Mouse (Mus musculus): ENCODE results near the gene Olfr1394. TPM values are rescaled to one million over a fixed set of nuclear protein-coding genes. Genes with fewer than 3 reads are reported as not detected.

Gene Olfr1394
- polyA plus RNA-seq, 1 experiment from 2014 or later = not detected

- H3K27ac ChIP-seq (ENCODE audit: low read depth, low read length) = no peak overlapping the region
- no peaks in the 10 kb centered on the region for H3K27me3 ChIP-seq (ENCODE audit: control insufficient read depth, insufficient read depth, low read length)
- DNase-seq (ENCODE audit: low spot score) (no peak), ATAC-seq (replicated peaks; ENCODE audit: low FRiP score) (no peak)
- peaks cover 4% of the 10 kb centered on the region for H3K4me1 ChIP-seq (replicated peaks; ENCODE audit: control insufficient read depth, insufficient read depth, low read length)
- no peaks in the 10 kb centered on the region for H3K36me3 ChIP-seq (ENCODE audit: control insufficient read depth, insufficient read depth, low read length)
- H3K9me3 ChIP-seq (ENCODE audit: control insufficient read depth, low read length) = no peaks in the 10 kb centered on the region
- no peak overlapping the region for H3K4me3 ChIP-seq (ENCODE audit: low read depth, low read length)
- no peak overlapping the region for H3K4me2 ChIP-seq (ENCODE audit: low read depth, low read length, severe bottlenecking)
- H3K9ac ChIP-seq (ENCODE audit: low read length) = no peak overlapping the region
These were observed 47.0 kb downstream of the Olfr1394 start for GRCm38 (mm10) chr11:49201142-49201541.

- no peaks in the 10 kb centered on the region; the same call in 1 of the 2 replicates for H3K36me3 ChIP-seq (ENCODE audit: control insufficient read depth, insufficient read depth, low read length)
- H3K9me3 ChIP-seq (ENCODE audit: control insufficient read depth, low read length) = no peaks in the 10 kb centered on the region
- no peaks in the 10 kb centered on the region for H3K27me3 ChIP-seq (ENCODE audit: control insufficient read depth, insufficient read depth, low read length)
- peak overlapping the region; percentile 87 for H3K4me3 ChIP-seq (ENCODE audit: low read depth, low read length)
- H3K9ac ChIP-seq (ENCODE audit: low read length) = peak overlapping the region; percentile 98; the same call in 1 of the 2 replicates
- no peak overlapping the region for H3K27ac ChIP-seq (ENCODE audit: low read depth, low read length)
- DNase-seq (ENCODE audit: low spot score) = no peak
- no peak for ATAC-seq (replicated peaks; ENCODE audit: low FRiP score)
- peak overlapping the region; percentile 74 for H3K4me2 ChIP-seq (ENCODE audit: low read depth, low read length, severe bottlenecking)
- H3K4me1 ChIP-seq (replicated peaks; ENCODE audit: control insufficient read depth, insufficient read depth, low read length) = peaks cover 4% of the 10 kb centered on the region
- whole genome bisulfite sequencing = 59% methylated on average over 2 of the region's 2 CpGs
These were observed 47.9 kb downstream of the Olfr1394 start for GRCm38 (mm10) chr11:49202071-49202470.

- Histone ChIP-seq H3K4me3 (ENCODE audit: low read depth, low read length) (peak overlapping the region; percentile 87), H3K27me3 (ENCODE audit: control insufficient read depth, insufficient read depth, low read length) (no peaks in the 10 kb centered on the region), H3K4me2 (ENCODE audit: low read depth, low read length, severe bottlenecking) (peak overlapping the region; percentile 74), H3K27ac (ENCODE audit: low read depth, low read length) (peak overlapping the region; percentile 99), H3K9me3 (ENCODE audit: control insufficient read depth, low read length) (no peaks in the 10 kb centered on the region), H3K4me1 (replicated peaks; ENCODE audit: control insufficient read depth, insufficient read depth, low read length) (peaks cover 4% of the 10 kb centered on the region), H3K9ac (ENCODE audit: low read length) (peak overlapping the region; percentile 98), H3K36me3 (ENCODE audit: control insufficient read depth, insufficient read depth, low read length) (no peaks in the 10 kb centered on the region; the same call in 1 of the 2 replicates)
- DNase-seq (ENCODE audit: low spot score) = peak; percentile 51
- peak; percentile 10; the same call in 1 of the 2 replicates for ATAC-seq (replicated peaks; ENCODE audit: low FRiP score)
- WGBS = 6% methylated on average over 10 of the region's 10 CpGs
These were observed 48.4 kb downstream of the Olfr1394 start for GRCm38 (mm10) chr11:49202523-49203061.

- Histone ChIP-seq H3K36me3 (ENCODE audit: control insufficient read depth, insufficient read depth, low read length) (no peaks in the 10 kb centered on the region; the same call in 1 of the 2 replicates), H3K4me3 (ENCODE audit: low read depth, low read length) (peak within 1 kb of the TSS; percentile 87), H3K4me1 (replicated peaks; ENCODE audit: control insufficient read depth, insufficient read depth, low read length) (peaks cover 4% of the 10 kb centered on the region), H3K9me3 (ENCODE audit: control insufficient read depth, low read length) (no peaks in the 10 kb centered on the region), H3K27ac (ENCODE audit: low read depth, low read length) (peak within 1 kb of the TSS; percentile 99), H3K9ac (ENCODE audit: low read length) (peak within 1 kb of the TSS; percentile 98), H3K4me2 (ENCODE audit: low read depth, low read length, severe bottlenecking) (peak within 1 kb of the TSS; percentile 74), H3K27me3 (ENCODE audit: control insufficient read depth, insufficient read depth, low read length) (no peaks in the 10 kb centered on the region)
- peak; percentile 93 for ATAC-seq (replicated peaks; ENCODE audit: low FRiP score)
- DNase-seq (ENCODE audit: low spot score) = peak; percentile 97
- WGBS = under 1% methylated on average over 47 of the region's 47 CpGs
These were observed 49.1 kb downstream of the Olfr1394 start, which contains the start of gene Zfp62 for GRCm38 (mm10) chr11:49203129-49203768. Gene Zfp62, plus strand, starts transcription at chr11:49203292.

GRCm38 (mm10) chr11:49203771-49204497 lies 49.8 kb downstream of the Olfr1394 start:
- H3K27me3 ChIP-seq (ENCODE audit: control insufficient read depth, insufficient read depth, low read length) = no peaks in the 10 kb centered on the region
- peak; percentile 80 for DNase-seq (ENCODE audit: low spot score)
- peak; percentile 75 for ATAC-seq (replicated peaks; ENCODE audit: low FRiP score)
- H3K9me3 ChIP-seq (ENCODE audit: control insufficient read depth, low read length) = no peaks in the 10 kb centered on the region
- peaks cover 4% of the 10 kb centered on the region for H3K4me1 ChIP-seq (replicated peaks; ENCODE audit: control insufficient read depth, insufficient read depth, low read length)
- peak overlapping the region; percentile 74 for H3K4me2 ChIP-seq (ENCODE audit: low read depth, low read length, severe bottlenecking)
- peak overlapping the region; percentile 99 for H3K27ac ChIP-seq (ENCODE audit: low read depth, low read length)
- 1% methylated on average over 24 of the region's 24 CpGs for WGBS
- no peaks in the 10 kb centered on the region; the same call in 1 of the 2 replicates for H3K36me3 ChIP-seq (ENCODE audit: control insufficient read depth, insufficient read depth, low read length)
- H3K4me3 ChIP-seq (ENCODE audit: low read depth, low read length) = peak overlapping the region; percentile 87
- peak overlapping the region; percentile 98 for H3K9ac ChIP-seq (ENCODE audit: low read length)

- Histone ChIP-seq H3K27me3 (ENCODE audit: control insufficient read depth, insufficient read depth, low read length) (no peaks in the 10 kb centered on the region), H3K9me3 (ENCODE audit: control insufficient read depth, low read length) (no peaks in the 10 kb centered on the region), H3K4me1 (replicated peaks; ENCODE audit: control insufficient read depth, insufficient read depth, low read length) (peaks cover 4% of the 10 kb centered on the region), H3K4me3 (ENCODE audit: low read depth, low read length) (no peak overlapping the region), H3K9ac (ENCODE audit: low read length) (no peak overlapping the region), H3K27ac (ENCODE audit: low read depth, low read length) (no peak overlapping the region), H3K36me3 (ENCODE audit: control insufficient read depth, insufficient read depth, low read length) (no peaks in the 10 kb centered on the region; the same call in 1 of the 2 replicates), H3K4me2 (ENCODE audit: low read depth, low read length, severe bottlenecking) (peak overlapping the region; percentile 45)
- ATAC-seq (replicated peaks; ENCODE audit: low FRiP score) (no peak), DNase-seq (ENCODE audit: low spot score) (no peak)
- WGBS = 88% methylated on average over 6 of the region's 6 CpGs
These were observed 51.0 kb downstream of the Olfr1394 start for GRCm38 (mm10) chr11:49205080-49205590.

GRCm38 (mm10) chr11:49207495-49207894 lies 53.3 kb downstream of the Olfr1394 start:
- 100% methylated on average over 1 of the region's 1 CpGs for WGBS
- no peak overlapping the region for H3K4me3 ChIP-seq (ENCODE audit: low read depth, low read length)
- no peaks in the 10 kb centered on the region for H3K27me3 ChIP-seq (ENCODE audit: control insufficient read depth, insufficient read depth, low read length)
- no peak overlapping the region for H3K27ac ChIP-seq (ENCODE audit: low read depth, low read length)
- DNase-seq (ENCODE audit: low spot score) (no peak), ATAC-seq (replicated peaks; ENCODE audit: low FRiP score) (no peak)
- no peak overlapping the region for H3K4me2 ChIP-seq (ENCODE audit: low read depth, low read length, severe bottlenecking)
- H3K9ac ChIP-seq (ENCODE audit: low read length) = no peak overlapping the region
- H3K9me3 ChIP-seq (ENCODE audit: control insufficient read depth, low read length) = no peaks in the 10 kb centered on the region
- H3K4me1 ChIP-seq (replicated peaks; ENCODE audit: control insufficient read depth, insufficient read depth, low read length) = no peaks in the 10 kb centered on the region; the same call in none of the 2 replicates
- no peaks in the 10 kb centered on the region; the same call in 1 of the 2 replicates for H3K36me3 ChIP-seq (ENCODE audit: control insufficient read depth, insufficient read depth, low read length)

All from forebrain, embryonic 11.5 days (tissue).